Mouse (Mus musculus) right cerebral cortex, postnatal 25 days (tissue): ENCODE data around the gene Gtf3a.

ENCODE experiments used
- DNase-seq: peaks from one replicate; pipeline ENCODE4 v3.0.0; 2022

Gtf3a gene

GRCm38 (mm10) chr5:146989051-146989450 is 40.6 kb downstream of the Gtf3a start:
- DNase-seq = no peak

GRCm38 (mm10) chr5:146993509-146993908 is 45.1 kb downstream of the Gtf3a start:
- no peak for DNase-seq

- no peak for DNase-seq
These were observed 46.5 kb downstream of the Gtf3a start for GRCm38 (mm10) chr5:146994973-146995372.

DNA sequence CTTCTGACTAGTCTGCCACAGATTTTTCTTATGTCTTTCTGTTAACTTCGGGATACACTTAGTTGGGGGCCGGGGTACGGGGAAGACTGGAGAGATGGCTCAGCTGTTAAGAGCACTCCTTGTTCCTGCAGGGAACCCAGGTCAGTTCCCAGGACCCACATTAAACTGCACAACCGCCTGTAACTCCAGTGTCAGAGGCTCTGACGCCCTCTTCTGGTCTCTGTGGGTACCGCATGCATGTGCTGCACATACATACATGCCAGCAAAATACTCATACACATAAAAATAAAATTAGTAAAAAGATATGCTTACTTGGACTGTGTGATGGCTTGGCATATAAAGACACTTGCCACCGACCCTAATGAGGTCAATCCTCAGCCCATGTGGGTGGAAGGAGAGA is 48.4 kb downstream of the Gtf3a start:
- no peak for DNase-seq

- no peak for DNase-seq
These were observed 50.3 kb downstream of the Gtf3a start for GRCm38 (mm10) chr5:146998802-146999201.

- DNase-seq = no peak
These were observed 52.9 kb downstream of the Gtf3a start for GRCm38 (mm10) chr5:147001312-147001711.

DNA sequence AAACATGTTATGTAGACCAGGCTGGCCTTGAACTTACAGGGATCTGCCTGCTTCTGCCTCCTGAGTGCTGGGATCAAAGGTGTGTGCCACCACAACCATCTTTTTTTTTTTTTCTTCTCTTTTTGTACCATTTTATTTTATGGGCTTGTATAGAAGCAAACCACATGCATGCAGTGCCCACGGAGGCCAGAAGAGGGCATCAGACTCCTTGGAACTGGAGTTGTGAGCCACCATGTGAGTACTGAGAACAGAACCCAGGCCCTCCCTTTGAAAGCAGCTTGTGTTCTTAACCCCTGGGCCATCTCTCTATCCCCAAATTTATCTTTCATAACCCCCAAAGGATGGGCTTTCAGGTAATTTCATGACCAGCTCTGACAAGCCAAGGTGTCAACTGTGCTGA is 54.8 kb downstream of the Gtf3a start:
- DNase-seq = no peak
